Mouse (Mus musculus): ENCODE results near the gene Scamp5. TPM values are rescaled to one million over a fixed set of nuclear protein-coding genes. Genes with fewer than 3 reads are reported as not detected.

Scamp5 gene
- polyA plus RNA-seq, 1 experiment from 2014 or later = 47.5 TPM

DNA sequence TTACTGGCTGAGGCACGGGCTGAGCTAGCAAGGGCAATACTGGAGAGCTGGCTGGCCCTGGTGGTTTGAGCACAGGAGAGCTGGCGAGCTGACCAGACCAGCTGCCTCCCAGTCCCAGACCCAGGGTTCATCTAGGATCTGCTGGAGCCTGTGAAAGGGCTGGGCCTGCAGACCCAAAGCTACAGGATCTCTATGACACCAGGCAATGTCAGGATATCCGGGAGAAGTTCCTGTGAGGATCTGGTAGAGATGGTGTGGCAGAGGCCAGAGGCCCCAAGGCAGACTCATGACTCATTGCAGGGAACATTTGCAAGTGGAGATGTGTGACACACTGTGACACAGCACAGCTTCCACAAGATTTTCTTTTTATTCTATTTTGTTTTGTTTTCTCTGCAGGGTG, 42.7 kb downstream of the Scamp5 start:
- 87% methylated on average over 3 of the region's 3 CpGs for WGBS
- ATAC-seq (ENCODE audit: low FRiP score) = no peak
- H3K27ac ChIP-seq = no peak overlapping the region
- H3K9ac ChIP-seq = no peak overlapping the region
- no peak overlapping the region for H3K4me3 ChIP-seq
- no peaks in the 10 kb centered on the region for H3K27me3 ChIP-seq
- H3K4me2 ChIP-seq (replicated peaks) = no peak overlapping the region
- no peaks in the 10 kb centered on the region for H3K36me3 ChIP-seq
- peaks cover 21% of the 10 kb centered on the region for H3K4me1 ChIP-seq
- H3K9me3 ChIP-seq (replicated peaks) = no peaks in the 10 kb centered on the region

DNA sequence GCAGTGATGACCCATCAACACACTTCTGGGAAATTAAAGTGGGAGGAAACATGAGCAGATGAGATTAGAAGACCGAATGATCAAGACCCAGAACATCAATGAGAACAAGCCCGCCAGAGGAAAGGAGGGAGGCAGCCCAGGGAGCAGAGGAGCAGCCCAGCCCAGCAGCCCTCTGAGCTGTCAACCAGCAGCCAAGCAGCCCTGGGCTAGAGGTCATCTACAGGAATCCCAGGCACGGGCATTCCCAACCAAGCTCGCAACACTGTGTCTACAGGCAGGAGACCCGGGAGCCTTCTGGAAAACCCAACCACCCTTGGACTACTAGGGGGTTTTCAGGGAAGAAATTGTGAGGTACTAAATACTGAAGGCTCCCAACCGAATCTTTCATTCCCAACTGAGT, 43.8 kb downstream of the Scamp5 start:
- no peak overlapping the region for H3K9ac ChIP-seq
- no peak overlapping the region for H3K4me3 ChIP-seq
- H3K36me3 ChIP-seq = no peaks in the 10 kb centered on the region
- peaks cover 23% of the 10 kb centered on the region for H3K4me1 ChIP-seq
- no peak overlapping the region for H3K27ac ChIP-seq
- WGBS = 74% methylated on average over 6 of the region's 6 CpGs
- no peak overlapping the region for H3K4me2 ChIP-seq (replicated peaks)
- ATAC-seq (ENCODE audit: low FRiP score) = no peak
- no peaks in the 10 kb centered on the region for H3K9me3 ChIP-seq (replicated peaks)
- H3K27me3 ChIP-seq = no peaks in the 10 kb centered on the region

DNA sequence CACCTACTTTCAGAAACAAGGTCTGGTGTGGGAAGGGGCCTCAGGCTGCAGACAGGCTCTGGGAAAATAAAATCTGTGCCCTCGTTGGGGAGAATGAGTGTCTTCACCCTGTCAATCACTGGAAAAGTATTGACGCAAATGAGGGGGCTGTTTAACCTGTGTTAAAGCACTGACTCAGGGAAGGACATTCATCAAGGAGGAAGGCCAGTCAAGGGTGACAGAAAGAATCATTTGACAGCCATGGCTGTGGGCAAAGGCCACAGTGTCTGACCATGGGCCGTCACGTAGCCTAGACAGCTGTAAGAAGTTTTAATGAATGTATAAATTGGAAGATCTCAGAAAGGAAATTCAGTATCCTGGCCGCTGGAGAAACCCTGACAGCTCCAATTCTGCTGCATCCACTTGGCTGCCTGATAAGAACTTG, 46.2 kb downstream of the Scamp5 start:
- Histone ChIP-seq H3K27ac (no peak overlapping the region; the same call in 1 of the 2 replicates), H3K4me1 (peaks cover 19% of the 10 kb centered on the region), H3K4me2 (replicated peaks) (no peak overlapping the region), H3K36me3 (no peaks in the 10 kb centered on the region; the same call in 1 of the 2 replicates), H3K4me3 (no peak overlapping the region), H3K9ac (no peak overlapping the region), H3K27me3 (no peaks in the 10 kb centered on the region), H3K9me3 (replicated peaks) (no peaks in the 10 kb centered on the region)
- no peak for ATAC-seq (ENCODE audit: low FRiP score)
- 62% methylated on average over 5 of the region's 5 CpGs for WGBS

DNA sequence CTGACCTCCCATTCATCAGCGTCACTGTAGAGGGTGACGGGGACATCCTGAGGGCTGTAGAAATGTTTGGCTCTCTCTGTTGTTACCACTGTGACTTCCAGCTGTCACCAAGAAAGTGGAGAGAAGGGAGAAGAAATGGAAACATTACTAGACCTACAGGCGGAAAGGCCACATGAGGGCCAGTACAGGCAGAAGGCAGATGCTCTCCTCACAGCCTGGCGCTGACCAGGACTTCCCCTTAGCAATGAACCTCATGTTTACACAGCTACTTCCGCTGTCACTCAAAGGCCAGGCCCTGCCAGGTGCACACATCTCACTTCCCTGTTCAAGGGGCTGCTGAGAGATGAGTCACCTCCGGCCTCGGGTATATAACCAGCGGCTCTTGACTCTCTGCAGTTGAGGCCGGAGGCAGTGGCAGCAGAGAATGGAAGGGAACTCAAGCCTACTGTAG, 46.7 kb downstream of the Scamp5 start:
- Histone ChIP-seq H3K9me3 (replicated peaks) (no peaks in the 10 kb centered on the region), H3K9ac (peak overlapping the region; percentile 28; the same call in 1 of the 2 replicates), H3K27ac (peak overlapping the region; percentile 52; the same call in 1 of the 2 replicates), H3K4me3 (no peak overlapping the region), H3K36me3 (no peaks in the 10 kb centered on the region; the same call in 1 of the 2 replicates), H3K4me2 (replicated peaks) (no peak overlapping the region; the same call in 1 of the 2 replicates), H3K4me1 (peaks cover 19% of the 10 kb centered on the region), H3K27me3 (no peaks in the 10 kb centered on the region)
- 60% methylated on average over 9 of the region's 9 CpGs for WGBS
- ATAC-seq (ENCODE audit: low FRiP score) = no peak

DNA sequence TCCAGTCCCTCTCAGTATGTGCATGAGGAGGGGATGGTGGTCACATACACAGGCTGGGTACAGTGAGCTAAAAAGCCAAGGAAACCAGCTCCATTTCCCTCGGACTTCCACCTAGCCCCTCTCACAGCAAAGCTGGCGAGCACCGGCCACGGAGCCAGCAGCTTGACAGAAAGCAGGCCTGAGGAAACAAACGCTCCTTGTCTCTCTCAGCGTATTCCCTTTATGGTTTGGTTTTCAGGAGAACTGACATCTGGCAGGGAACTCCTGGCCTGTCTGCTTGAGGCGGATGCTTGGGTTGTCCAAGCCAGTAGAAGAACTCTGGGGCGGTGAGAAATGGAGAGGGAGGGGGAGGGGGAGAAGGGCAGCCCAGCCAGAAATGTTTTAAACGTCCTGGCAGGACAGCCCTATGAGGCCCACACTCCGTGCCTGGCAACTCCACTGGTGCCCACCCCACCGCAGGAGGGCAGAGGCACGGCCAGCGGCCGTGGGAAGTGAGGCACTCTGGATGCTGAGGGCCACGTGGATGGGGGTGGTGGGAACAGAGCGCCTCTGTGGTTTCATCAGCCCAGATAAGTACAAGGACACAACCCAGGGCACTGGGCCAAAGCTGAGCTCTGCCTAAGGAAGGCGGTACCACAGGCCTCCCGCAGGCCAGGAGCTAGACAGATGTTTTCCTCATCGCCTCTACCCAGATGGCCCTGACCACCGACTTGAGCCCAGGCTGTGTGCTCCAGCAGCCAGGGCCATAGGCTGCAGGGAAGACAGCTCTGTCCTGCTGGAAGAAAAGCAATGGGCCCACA, 47.3 kb downstream of the Scamp5 start:
- H3K36me3 ChIP-seq = no peaks in the 10 kb centered on the region; the same call in 1 of the 2 replicates
- WGBS = 62% methylated on average over 20 of the region's 20 CpGs
- H3K27me3 ChIP-seq = no peaks in the 10 kb centered on the region
- H3K9ac ChIP-seq = peak overlapping the region; percentile 28; the same call in 1 of the 2 replicates
- peaks cover 19% of the 10 kb centered on the region for H3K4me1 ChIP-seq
- H3K4me3 ChIP-seq = no peak overlapping the region
- H3K27ac ChIP-seq = peak overlapping the region; percentile 52
- H3K9me3 ChIP-seq (replicated peaks) = no peaks in the 10 kb centered on the region
- ATAC-seq (ENCODE audit: low FRiP score) = no peak
- H3K4me2 ChIP-seq (replicated peaks) = no peak overlapping the region; the same call in 1 of the 2 replicates

DNA sequence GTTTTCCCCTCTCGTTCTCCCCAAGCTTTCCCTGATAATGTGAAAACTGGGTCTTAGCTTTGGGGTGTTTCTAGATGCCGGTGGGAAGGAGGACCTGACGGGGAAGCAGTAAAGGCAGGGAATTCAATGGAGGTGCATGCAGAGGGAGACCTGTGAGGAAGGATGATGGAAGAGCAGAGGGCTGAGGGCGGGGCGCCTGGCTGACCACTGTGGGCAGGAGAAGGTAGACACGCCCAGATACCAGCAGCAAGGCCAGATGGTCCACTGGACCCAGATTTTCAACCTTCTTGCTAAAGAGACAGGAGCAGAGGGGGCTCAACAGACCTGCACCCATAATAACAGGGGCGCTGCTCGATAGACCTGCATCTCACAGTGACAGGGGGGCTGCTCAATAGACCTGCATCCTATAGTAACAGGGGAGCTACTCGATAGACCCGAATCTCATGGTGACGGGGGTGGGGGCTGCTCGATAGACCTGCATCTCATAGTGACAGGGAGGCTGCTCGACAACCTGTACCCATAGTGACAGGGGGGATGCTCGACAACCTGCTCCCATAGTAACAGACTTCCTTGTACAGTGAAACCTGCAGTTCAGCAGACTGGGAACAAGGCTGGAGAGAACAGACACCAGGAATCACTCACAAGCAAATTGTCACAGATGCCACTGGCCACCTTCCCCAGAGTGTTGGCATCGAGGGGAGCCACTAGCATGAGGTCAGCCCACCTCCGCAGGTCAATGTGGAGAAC, 48.2 kb downstream of the Scamp5 start:
- H3K36me3 ChIP-seq = no peaks in the 10 kb centered on the region; the same call in 1 of the 2 replicates
- no peak overlapping the region for H3K9ac ChIP-seq
- H3K4me2 ChIP-seq (replicated peaks) = no peak overlapping the region
- WGBS = 81% methylated on average over 16 of the region's 16 CpGs
- H3K4me3 ChIP-seq = no peak overlapping the region
- H3K27me3 ChIP-seq = no peaks in the 10 kb centered on the region
- no peaks in the 10 kb centered on the region for H3K9me3 ChIP-seq (replicated peaks)
- peak overlapping the region; percentile 52; the same call in 1 of the 2 replicates for H3K27ac ChIP-seq
- peaks cover 19% of the 10 kb centered on the region for H3K4me1 ChIP-seq
- ATAC-seq (ENCODE audit: low FRiP score) = no peak

DNA sequence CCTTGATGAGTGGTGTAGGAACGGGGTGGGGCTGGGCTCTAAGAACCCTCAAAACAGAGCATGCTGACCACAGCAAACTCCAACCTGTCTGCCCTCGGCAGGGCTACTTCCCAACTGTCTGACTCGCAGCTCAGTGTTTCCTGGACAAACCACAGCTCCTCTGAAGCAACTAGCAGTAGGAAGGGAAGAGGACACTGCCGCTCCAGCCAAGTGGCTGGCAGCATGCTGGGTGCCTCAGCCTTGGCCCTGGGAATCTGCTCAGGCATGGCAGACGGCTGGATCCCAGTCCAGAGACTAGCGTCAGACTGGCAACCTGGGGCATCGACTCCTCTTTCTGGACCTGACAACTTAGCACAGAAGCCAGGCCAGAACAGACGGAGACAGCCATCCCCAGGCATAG, 50.5 kb downstream of the Scamp5 start:
- H3K36me3 ChIP-seq = no peaks in the 10 kb centered on the region; the same call in 1 of the 2 replicates
- H3K4me3 ChIP-seq = no peak overlapping the region
- WGBS = 75% methylated on average over 8 of the region's 8 CpGs
- no peak for ATAC-seq (ENCODE audit: low FRiP score)
- H3K4me2 ChIP-seq (replicated peaks) = no peak overlapping the region
- no peak overlapping the region for H3K27ac ChIP-seq
- H3K9ac ChIP-seq = no peak overlapping the region
- peaks cover 19% of the 10 kb centered on the region for H3K4me1 ChIP-seq
- no peaks in the 10 kb centered on the region for H3K27me3 ChIP-seq
- no peaks in the 10 kb centered on the region for H3K9me3 ChIP-seq (replicated peaks)

DNA sequence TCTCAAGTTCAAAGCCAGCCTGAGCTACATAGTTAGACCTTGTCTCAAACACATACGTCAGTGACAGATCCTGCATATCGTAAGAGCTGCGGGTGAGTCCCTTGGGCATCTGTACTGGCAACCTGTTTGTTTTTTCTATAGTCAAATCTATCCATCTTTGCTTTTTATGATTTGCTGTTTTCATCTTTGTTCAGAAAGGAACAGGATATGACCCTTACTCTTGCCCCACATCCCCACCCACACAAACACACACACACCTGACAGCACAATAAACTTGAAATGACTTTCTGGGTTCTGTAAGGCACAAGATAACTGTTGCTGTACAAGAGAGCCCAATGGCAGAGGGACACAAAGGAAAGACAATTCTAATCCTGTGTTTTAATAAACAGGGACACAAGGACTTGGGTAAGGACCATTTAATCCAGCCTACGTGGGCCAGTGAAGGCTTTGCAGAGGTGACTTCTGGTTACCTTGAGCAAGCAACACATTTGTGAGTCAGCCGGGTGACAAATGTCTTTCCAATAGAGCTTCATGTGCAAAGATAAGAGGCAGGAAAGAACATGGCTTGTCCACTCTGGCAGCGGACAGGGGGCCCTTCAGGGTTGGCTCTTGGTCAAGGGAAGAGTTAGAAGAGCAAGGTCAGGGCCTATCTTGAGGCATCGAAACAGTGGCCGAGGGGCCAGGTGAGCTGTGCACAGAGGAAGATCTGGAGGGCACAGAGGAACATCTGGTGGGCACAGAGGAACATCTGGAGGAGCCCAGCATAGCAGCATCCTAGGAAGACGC, 60.5 kb downstream of the Scamp5 start:
- H3K9ac ChIP-seq = no peak overlapping the region
- WGBS = 90% methylated on average over 9 of the region's 9 CpGs
- no peaks in the 10 kb centered on the region for H3K4me1 ChIP-seq
- no peak for ATAC-seq (ENCODE audit: low FRiP score)
- no peak overlapping the region for H3K27ac ChIP-seq
- no peaks in the 10 kb centered on the region for H3K36me3 ChIP-seq
- H3K4me2 ChIP-seq (replicated peaks) = no peak overlapping the region
- H3K9me3 ChIP-seq (replicated peaks) = no peaks in the 10 kb centered on the region
- H3K27me3 ChIP-seq = no peaks in the 10 kb centered on the region
- H3K4me3 ChIP-seq = no peak overlapping the region

DNA sequence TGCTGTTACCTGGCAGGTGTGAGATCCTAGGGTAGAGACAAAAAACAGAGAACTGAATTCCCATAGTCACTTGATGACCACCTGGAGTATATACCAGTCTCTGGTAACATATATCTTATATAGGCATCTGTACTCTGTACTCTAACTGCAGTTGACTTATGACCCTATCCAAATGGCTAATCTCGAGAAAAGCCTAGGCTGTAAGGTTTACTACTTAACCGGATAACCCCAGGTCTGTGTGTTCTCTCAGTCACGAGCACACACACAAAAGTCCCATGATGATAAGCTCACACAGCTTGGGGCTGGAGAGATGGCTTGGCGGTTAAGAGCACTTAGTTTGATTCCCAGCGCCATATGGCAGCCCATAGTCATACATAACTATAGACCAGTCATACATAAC, 61.5 kb downstream of the Scamp5 start:
- H3K4me3 ChIP-seq = no peak overlapping the region
- H3K27ac ChIP-seq = no peak overlapping the region
- no peak overlapping the region for H3K4me2 ChIP-seq (replicated peaks)
- H3K36me3 ChIP-seq = no peaks in the 10 kb centered on the region
- H3K9ac ChIP-seq = no peak overlapping the region
- H3K4me1 ChIP-seq = no peaks in the 10 kb centered on the region
- H3K27me3 ChIP-seq = no peaks in the 10 kb centered on the region
- ATAC-seq (ENCODE audit: low FRiP score) = no peak
- WGBS = 90% methylated on average over 5 of the region's 5 CpGs
- H3K9me3 ChIP-seq (replicated peaks) = no peaks in the 10 kb centered on the region

DNA sequence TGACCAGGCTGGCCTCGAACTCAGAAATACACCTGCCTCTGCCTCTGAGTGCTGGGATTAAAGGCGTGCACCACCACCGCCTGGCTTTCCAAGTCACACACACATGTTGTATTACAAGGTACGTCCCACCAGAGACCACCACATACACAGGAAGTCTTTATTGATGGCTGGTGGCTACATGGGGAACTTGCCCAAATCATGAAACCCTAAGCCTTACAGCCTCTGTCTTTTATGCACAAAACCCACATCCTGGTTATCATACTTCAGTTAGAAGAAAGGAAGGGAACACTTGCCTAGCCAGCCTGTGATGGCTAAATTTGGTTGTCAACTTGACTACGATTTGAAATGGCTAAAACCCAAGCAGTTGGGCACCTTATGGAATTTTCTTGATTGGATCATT, 63.8 kb downstream of the Scamp5 start:
- Histone ChIP-seq H3K27ac (no peak overlapping the region), H3K9ac (no peak overlapping the region), H3K9me3 (replicated peaks) (peaks cover 15% of the 10 kb centered on the region), H3K27me3 (no peaks in the 10 kb centered on the region), H3K4me2 (replicated peaks) (no peak overlapping the region), H3K36me3 (no peaks in the 10 kb centered on the region), H3K4me1 (no peaks in the 10 kb centered on the region), H3K4me3 (no peak overlapping the region)
- ATAC-seq (ENCODE audit: low FRiP score) = no peak
- 92% methylated on average over 5 of the region's 5 CpGs for WGBS

DNA sequence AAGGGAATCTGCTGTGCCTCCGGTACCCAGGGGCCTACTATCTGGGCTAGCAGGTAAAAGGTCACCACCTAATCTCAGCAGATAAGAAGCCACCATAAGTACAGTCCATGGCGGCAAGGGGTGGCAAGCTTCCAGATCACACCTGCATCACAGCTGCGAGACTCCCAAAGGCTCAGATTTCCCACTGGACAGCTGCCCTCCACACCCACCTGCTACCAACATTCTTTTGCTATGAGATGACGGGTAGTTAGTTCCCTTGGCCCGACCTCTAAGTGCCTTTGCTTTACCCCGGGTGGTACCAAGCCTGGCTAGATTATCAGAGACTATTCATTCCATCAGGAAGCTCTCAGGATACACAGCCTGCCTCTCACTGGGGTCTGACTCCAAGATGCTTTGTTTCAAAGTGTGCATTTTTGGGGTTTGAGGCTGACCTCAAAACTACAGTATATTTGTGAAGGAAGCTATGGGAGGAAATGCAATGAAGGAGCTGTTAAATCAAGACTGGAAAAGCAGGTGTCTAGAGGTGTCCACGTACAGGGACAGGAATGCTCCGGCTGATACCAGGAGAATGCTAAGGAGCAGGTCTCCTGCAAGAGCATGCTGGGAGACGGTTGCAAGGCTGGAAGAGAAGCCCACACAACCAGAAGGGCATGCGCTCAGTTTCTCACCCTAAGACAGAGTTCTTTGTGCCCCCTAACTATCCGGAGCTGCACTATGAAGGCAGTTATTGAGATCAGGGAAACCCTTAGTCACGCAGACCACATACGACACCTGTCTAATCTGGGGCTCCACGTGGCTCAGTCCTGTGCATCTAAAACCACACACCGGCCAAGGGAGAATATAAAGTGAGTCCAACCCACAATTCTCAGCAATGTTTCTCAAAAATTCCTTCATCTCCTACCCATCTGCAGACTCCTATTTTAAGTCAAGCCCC, 65.3 kb downstream of the Scamp5 start:
- Histone ChIP-seq H3K27ac (no peak overlapping the region), H3K9ac (no peak overlapping the region), H3K4me3 (no peak overlapping the region), H3K4me1 (no peaks in the 10 kb centered on the region), H3K27me3 (no peaks in the 10 kb centered on the region), H3K36me3 (no peaks in the 10 kb centered on the region), H3K4me2 (replicated peaks) (no peak overlapping the region), H3K9me3 (replicated peaks) (peaks cover 18% of the 10 kb centered on the region)
- 88% methylated on average over 15 of the region's 15 CpGs for WGBS
- ATAC-seq (ENCODE audit: low FRiP score) = no peak

All from hindbrain, embryonic 12.5 days (tissue).